22 mouse cellular contexts compared by ENCODE assay signal in genomic region chr7:134711576-134711975, GRCm38 (mm10). TPM values are rescaled to one million over a fixed set of nuclear protein-coding genes. Genes with fewer than 3 reads are reported as not detected.
DNase-seq lines count a peak whose midpoint lies in the region; ATAC-seq and TF ChIP-seq lines count a peak whose summit lies in the region.
"Had no signal": no experiment of that assay in that cellular context is flagged by ENCODE, and none has a peak within 500 bp of the region (broad histone marks: within the 10 kb centered on the region; RNA-seq: fewer than 3 reads in every experiment).

No protein-coding gene starts in this region.

- no peak overlapping the region for H3K4me2 ChIP-seq in intestine, postnatal 0 days (replicated peaks; ENCODE audit: low read depth)
- no peak overlapping the region for H3K4me2 ChIP-seq in intestine, embryonic 15.5 days (replicated peaks)
- no peak overlapping the region for H3K4me2 ChIP-seq in liver, postnatal 0 days (ENCODE audit: low read depth, low read length)
- no peak overlapping the region for H3K4me2 ChIP-seq in liver, embryonic 11.5 days
- H3K4me2 ChIP-seq: embryonic facial prominence, embryonic 15.5 days; heart, embryonic 12.5 days; hindbrain, embryonic 15.5 days; limb, embryonic 13.5 days; midbrain, embryonic 15.5 days; stomach, embryonic 15.5 days had no signal

- no peaks in the 10 kb centered on the region for H3K36me3 ChIP-seq in intestine, postnatal 0 days (ENCODE audit: control insufficient read depth, insufficient read depth)
- no peaks in the 10 kb centered on the region for H3K36me3 ChIP-seq in intestine, embryonic 15.5 days
- H3K36me3 ChIP-seq in liver, postnatal 0 days (replicated peaks; ENCODE audit: insufficient read depth, low read length), result no peaks in the 10 kb centered on the region
- H3K36me3 ChIP-seq in liver, embryonic 11.5 days (ENCODE audit: control insufficient read depth, insufficient read depth, low read length), result no peaks in the 10 kb centered on the region
- H3K36me3 ChIP-seq: embryonic facial prominence, embryonic 15.5 days; heart, embryonic 12.5 days; hindbrain, embryonic 15.5 days; midbrain, embryonic 15.5 days; stomach, embryonic 15.5 days had no signal

- H3K27me3 ChIP-seq in intestine, postnatal 0 days (replicated peaks; ENCODE audit: control insufficient read depth, insufficient read depth, low read length), result no peaks in the 10 kb centered on the region
- no peaks in the 10 kb centered on the region for H3K27me3 ChIP-seq in intestine, embryonic 15.5 days (replicated peaks)
- no peaks in the 10 kb centered on the region for H3K27me3 ChIP-seq in liver, postnatal 0 days (ENCODE audit: insufficient read depth, low read length)
- no peaks in the 10 kb centered on the region for H3K27me3 ChIP-seq in liver, embryonic 11.5 days (replicated peaks; ENCODE audit: control insufficient read depth, insufficient read depth, low read length)
- H3K27me3 ChIP-seq: embryonic facial prominence, embryonic 15.5 days; heart, embryonic 12.5 days; hindbrain, embryonic 15.5 days; limb, embryonic 13.5 days; midbrain, embryonic 15.5 days; stomach, embryonic 15.5 days had no signal

- no peak overlapping the region for H3K4me3 ChIP-seq in intestine, postnatal 0 days (ENCODE audit: low read depth, low read length)
- no peak overlapping the region for H3K4me3 ChIP-seq in intestine, embryonic 15.5 days (replicated peaks)
- no peak overlapping the region for H3K4me3 ChIP-seq in liver, postnatal 0 days (ENCODE audit: low read depth, low read length)
- H3K4me3 ChIP-seq in liver, embryonic 11.5 days (ENCODE audit: low read depth, low read length), result no peak overlapping the region
- H3K4me3 ChIP-seq: embryonic facial prominence, embryonic 15.5 days; heart, embryonic 12.5 days; hindbrain, embryonic 15.5 days; limb, embryonic 13.5 days; midbrain, embryonic 15.5 days; stomach, embryonic 15.5 days had no signal

- no peak for DNase-seq in liver, postnatal 0 days
- DNase-seq in liver, embryonic 11.5 days (ENCODE audit: low spot score), result no peak
- peak; percentile 43 for DNase-seq in R1 (ENCODE audit: low read depth, low spot score)
- no peak for DNase-seq in ovary, adult 18-20 months (ENCODE audit: low spot score)
- DNase-seq: adrenal gland, postnatal 14 days; cerebellum, postnatal 10 days; heart, postnatal 36 days; kidney, adult 11 months; kidney, postnatal 36 days; lung, adult 2 months; right cerebral cortex, postnatal 25 days had no signal

- ATAC-seq in intestine, postnatal 0 days, result no peak
- no peak for ATAC-seq in intestine, embryonic 15.5 days
- no peak for ATAC-seq in liver, postnatal 0 days
- no peak for ATAC-seq in liver, embryonic 11.5 days (replicated peaks; ENCODE audit: low FRiP score)
- peak; percentile 63; the same call in 1 of the 2 replicates for ATAC-seq in megakaryocyte, adult 5-6 weeks (ENCODE audit: poor library complexity, severe bottlenecking)
- ATAC-seq: activated CD4-positive, CD25-positive, alpha-beta regulatory T cell, adult 4 months; forebrain, embryonic 16.5 days; midbrain, embryonic 15.5 days had no signal

- H3K9me3 ChIP-seq in intestine, postnatal 0 days (ENCODE audit: control insufficient read depth), result no peaks in the 10 kb centered on the region
- H3K9me3 ChIP-seq in intestine, embryonic 15.5 days, result no peaks in the 10 kb centered on the region
- no peaks in the 10 kb centered on the region for H3K9me3 ChIP-seq in liver, postnatal 0 days (ENCODE audit: low read length)
- no peaks in the 10 kb centered on the region for H3K9me3 ChIP-seq in liver, embryonic 11.5 days (ENCODE audit: control insufficient read depth, low read length)
- H3K9me3 ChIP-seq: embryonic facial prominence, embryonic 15.5 days; heart, embryonic 12.5 days; hindbrain, embryonic 15.5 days; limb, embryonic 13.5 days; midbrain, embryonic 15.5 days; stomach, embryonic 15.5 days had no signal

- no peak overlapping the region for H3K27ac ChIP-seq in intestine, postnatal 0 days (ENCODE audit: low read depth, low read length)
- H3K27ac ChIP-seq in intestine, embryonic 15.5 days, result no peak overlapping the region
- no peak overlapping the region for H3K27ac ChIP-seq in liver, postnatal 0 days (ENCODE audit: low read depth)
- no peak overlapping the region for H3K27ac ChIP-seq in liver, embryonic 11.5 days (ENCODE audit: low read depth, low read length)
- H3K27ac ChIP-seq: embryonic facial prominence, embryonic 15.5 days; hindbrain, embryonic 15.5 days; limb, embryonic 13.5 days; midbrain, embryonic 15.5 days; stomach, embryonic 15.5 days had no signal

- TF ChIP-seq EP300 in liver, postnatal 0 days (IDR thresholded peaks at IDR 0.05; ENCODE audit: low read depth), result no peak

- peak; percentile 68 for TF ChIP-seq CTCF in intestine, postnatal 0 days (IDR thresholded peaks at IDR 0.05; ENCODE audit: low read depth)
- TF ChIP-seq CTCF in liver, postnatal 0 days (IDR thresholded peaks at IDR 0.05; ENCODE audit: low read depth), result peak; percentile 46

- H3K9ac ChIP-seq in intestine, postnatal 0 days (ENCODE audit: low read depth, low read length), result no peak overlapping the region
- no peak overlapping the region for H3K9ac ChIP-seq in intestine, embryonic 15.5 days
- H3K9ac ChIP-seq in liver, postnatal 0 days (replicated peaks), result no peak overlapping the region
- no peak overlapping the region for H3K9ac ChIP-seq in liver, embryonic 11.5 days (ENCODE audit: low read depth, low read length)
- H3K9ac ChIP-seq: embryonic facial prominence, embryonic 15.5 days; heart, embryonic 12.5 days; hindbrain, embryonic 15.5 days; limb, embryonic 13.5 days; midbrain, embryonic 15.5 days; stomach, embryonic 15.5 days had no signal

- WGBS in intestine, postnatal 0 days, result 86% methylated on average over 1 of the region's 1 CpGs
- WGBS in intestine, embryonic 15.5 days, result 100% methylated on average over 1 of the region's 1 CpGs
- 64% methylated on average over 1 of the region's 1 CpGs for WGBS in liver, postnatal 0 days (ENCODE audit: insufficient replicate concordance)
- WGBS in liver, embryonic 11.5 days, result 77% methylated on average over 1 of the region's 1 CpGs

- H3K4me1 ChIP-seq in intestine, postnatal 0 days (replicated peaks; ENCODE audit: control insufficient read depth, insufficient read depth, low read length), result 0 out of 2 replicates have a peak, but pooled peaks cover 3% of the 10 kb centered on the region
- no peaks in the 10 kb centered on the region for H3K4me1 ChIP-seq in intestine, embryonic 15.5 days (replicated peaks)
- no peaks in the 10 kb centered on the region for H3K4me1 ChIP-seq in liver, postnatal 0 days (ENCODE audit: insufficient read depth)
- no peaks in the 10 kb centered on the region; the same call in 1 of the 2 replicates for H3K4me1 ChIP-seq in liver, embryonic 11.5 days (replicated peaks; ENCODE audit: control insufficient read depth, insufficient read depth, low read length)
- H3K4me1 ChIP-seq: midbrain, embryonic 15.5 days had no signal

RNA-seq across cellular contexts. Expression of gene Dock1, which starts 41.1 kb away (rescaled TPM):
- 8.7 and 9.7 TPM in 2 replicates for polyA plus RNA-seq in intestine, postnatal 0 days (2015; fragmentation: Nextera tagmentation; extraction: Ambion mirVana)
- polyA plus RNA-seq in intestine, embryonic 15.5 days (2015; fragmentation: Nextera tagmentation; extraction: Ambion mirVana), result 26.4 and 29.5 TPM in 2 replicates
- polyA plus RNA-seq in liver, postnatal 0 days (2015; fragmentation: Nextera tagmentation; extraction: Ambion mirVana), result 3.0 and 3.2 TPM in 2 replicates
- polyA plus RNA-seq in liver, embryonic 11.5 days (2014; fragmentation: Nextera tagmentation; extraction: Ambion mirVana), result 15.9 and 17.2 TPM in 2 replicates
- total RNA-seq in megakaryocyte, adult 5-6 weeks (2015), result 21.1 and 29.0 TPM in 2 replicates
- total RNA-seq in megakaryocyte, adult 5-6 weeks (2017), result 19.6 and 23.5 TPM in 2 replicates
